Mouse (Mus musculus) urinary bladder, adult 18-20 months (tissue): ENCODE measurements around the gene Olfr1026.

Experiments used
- DNase-seq, 2 experiments: peaks; one replicate each; pipeline ENCODE4 v3.0.0; 2022; ENCODE audit warnings: low spot score in 2 of 2, mixed read lengths in 2 of 2

Olfr1026 gene

GRCm38 (mm10) chr2:85921258-85921657, at the start of gene Olfr1026:
TSS of gene Olfr1026 (plus strand) at chr2:85921558.
- DNase-seq: no peak

GRCm38 (mm10) chr2:85885340-85885739, 36.0 kb upstream of the Olfr1026 start, which contains the start of gene Olfr1023:
TSS of gene Olfr1023 (plus strand) at chr2:85885640.
- DNase-seq: no peak

- DNase-seq: no peak
These were observed 16.4 kb upstream of the Olfr1026 start, which contains the start of gene Olfr1024 for GRCm38 (mm10) chr2:85904952-85905351. TSS of gene Olfr1024 (minus strand) at chr2:85905052.

GRCm38 (mm10) chr2:85913197-85913596, 8.2 kb upstream of the Olfr1026 start:
- no peak for DNase-seq

- no peak for DNase-seq
These were observed 6.5 kb upstream of the Olfr1026 start, which contains the start of gene Olfr1025-ps1 for GRCm38 (mm10) chr2:85914893-85915292. TSS of gene Olfr1025-ps1 (plus strand) at chr2:85915193.

GRCm38 (mm10) chr2:85950137-85950536, 28.8 kb downstream of the Olfr1026 start, which contains the start of gene Olfr1028:
TSS of gene Olfr1028 (plus strand) at chr2:85950437.
- DNase-seq: no peak

- no peak for DNase-seq
These were observed 52.2 kb downstream of the Olfr1026 start, which contains the start of gene Olfr1029 for GRCm38 (mm10) chr2:85973595-85973994. TSS of gene Olfr1029 (plus strand) at chr2:85973895.
